Comparison of ENCODE assay signal across 8 mouse cellular contexts in genomic region chr11:104171281-104171781, GRCm38 (mm10). TPM values are rescaled to one million over a fixed set of nuclear protein-coding genes. Genes with fewer than 3 reads are reported as not detected.
DNase-seq lines count a peak whose midpoint lies in the region; ATAC-seq lines count a peak whose summit lies in the region.

No protein-coding gene starts in this region.

- ATAC-seq in CD4-positive, CD25-positive, alpha-beta regulatory T cell, adult 4 months, result no peak
- ATAC-seq in embryonic facial prominence, embryonic 14.5 days (ENCODE audit: low read depth), result no peak; the same call in 1 of the 2 replicates
- peak; percentile 49; the same call in 1 of the 2 replicates for ATAC-seq in hindbrain, embryonic 13.5 days (ENCODE audit: low FRiP score)
- peak; percentile 79 for ATAC-seq in midbrain, embryonic 13.5 days

- no peaks in the 10 kb centered on the region for H3K36me3 ChIP-seq in embryonic facial prominence, embryonic 14.5 days (ENCODE audit: control insufficient read depth, insufficient read depth, low read length)
- H3K36me3 ChIP-seq in hindbrain, embryonic 13.5 days, result no peaks in the 10 kb centered on the region
- no peaks in the 10 kb centered on the region for H3K36me3 ChIP-seq in midbrain, embryonic 13.5 days

- DNase-seq in CD4-positive, CD25-positive, alpha-beta regulatory T cell, adult 2 months (ENCODE audit: low read depth, low spot score), result peak; percentile 66
- DNase-seq in adrenal gland, postnatal 4 days (ENCODE audit: low spot score in 2 of 2), result peak; percentile 16
- DNase-seq in embryonic facial prominence, embryonic 14.5 days (ENCODE audit: low spot score), result peak; percentile 43
- DNase-seq in left cerebral cortex, adult 8-10 months (ENCODE audit: low spot score in 2 of 2), result peak; percentile 71 to 74
- peak; percentile 30 for DNase-seq in spleen, adult 12 weeks (ENCODE audit: low spot score)

- H3K27ac ChIP-seq in embryonic facial prominence, embryonic 14.5 days (replicated peaks; ENCODE audit: low read depth, low read length), result no peak overlapping the region
- no peak overlapping the region for H3K27ac ChIP-seq in hindbrain, embryonic 13.5 days
- no peak overlapping the region for H3K27ac ChIP-seq in midbrain, embryonic 13.5 days

- H3K9me3 ChIP-seq in embryonic facial prominence, embryonic 14.5 days (ENCODE audit: control insufficient read depth, low read length), result no peaks in the 10 kb centered on the region
- H3K9me3 ChIP-seq in hindbrain, embryonic 13.5 days, result no peaks in the 10 kb centered on the region
- H3K9me3 ChIP-seq in midbrain, embryonic 13.5 days, result no peaks in the 10 kb centered on the region

- H3K9ac ChIP-seq in embryonic facial prominence, embryonic 14.5 days (ENCODE audit: low read depth, low read length), result no peak overlapping the region
- H3K9ac ChIP-seq in hindbrain, embryonic 13.5 days, result peak overlapping the region; percentile 59; the same call in 1 of the 2 replicates
- H3K9ac ChIP-seq in midbrain, embryonic 13.5 days (replicated peaks), result peak overlapping the region; percentile 36; the same call in 1 of the 2 replicates

- H3K4me2 ChIP-seq in embryonic facial prominence, embryonic 14.5 days (ENCODE audit: low read depth, low read length), result no peak overlapping the region
- peak overlapping the region; percentile 40; the same call in 1 of the 2 replicates for H3K4me2 ChIP-seq in hindbrain, embryonic 13.5 days
- peak overlapping the region; percentile 17; the same call in 1 of the 2 replicates for H3K4me2 ChIP-seq in midbrain, embryonic 13.5 days (replicated peaks)

- H3K4me1 ChIP-seq in embryonic facial prominence, embryonic 14.5 days (ENCODE audit: control insufficient read depth, insufficient read depth, low read length), result no peaks in the 10 kb centered on the region
- H3K4me1 ChIP-seq in hindbrain, embryonic 13.5 days (replicated peaks), result peaks cover 2% of the 10 kb centered on the region; the same call in 1 of the 2 replicates
- H3K4me1 ChIP-seq in midbrain, embryonic 13.5 days (replicated peaks), result 0 out of 2 replicates have a peak, but pooled peaks cover 3% of the 10 kb centered on the region

- WGBS in embryonic facial prominence, embryonic 14.5 days, result 33% methylated on average over 12 of the region's 12 CpGs
- 32% methylated on average over 12 of the region's 12 CpGs for WGBS in hindbrain, embryonic 13.5 days
- WGBS in midbrain, embryonic 13.5 days, result 32% methylated on average over 12 of the region's 12 CpGs

- H3K4me3 ChIP-seq in embryonic facial prominence, embryonic 14.5 days (ENCODE audit: low read depth, low read length), result no peak overlapping the region
- H3K4me3 ChIP-seq in hindbrain, embryonic 13.5 days, result no peak overlapping the region
- H3K4me3 ChIP-seq in midbrain, embryonic 13.5 days (replicated peaks), result no peak overlapping the region

- peaks cover 3% of the 10 kb centered on the region; the same call in 1 of the 2 replicates for H3K27me3 ChIP-seq in embryonic facial prominence, embryonic 14.5 days (replicated peaks; ENCODE audit: control insufficient read depth, insufficient read depth, low read length)
- peaks cover 42% of the 10 kb centered on the region for H3K27me3 ChIP-seq in hindbrain, embryonic 13.5 days
- peaks cover 5% of the 10 kb centered on the region; the same call in 1 of the 2 replicates for H3K27me3 ChIP-seq in midbrain, embryonic 13.5 days

RNA-seq across cellular contexts. Expression of gene Sppl2c, which starts 14.8 kb away (rescaled TPM):
- not detected for polyA plus RNA-seq in CD4-positive, CD25-positive, alpha-beta regulatory T cell, adult 4 months (2017; shearing (Covaris generic))
- total RNA-seq in adrenal gland, postnatal 4 days (2021), result not detected
- not detected in 2 replicates for polyA plus RNA-seq in embryonic facial prominence, embryonic 14.5 days (2014; fragmentation: Nextera tagmentation; extraction: Ambion mirVana)
- polyA plus RNA-seq in hindbrain, embryonic 13.5 days (2015; fragmentation: Nextera tagmentation; extraction: Ambion mirVana), result not detected in 2 replicates
- not detected for total RNA-seq in left cerebral cortex, adult 8-10 months (2022)
- not detected in 2 replicates for polyA plus RNA-seq in midbrain, embryonic 13.5 days (2015; fragmentation: Nextera tagmentation; extraction: Ambion mirVana)

RNA-seq across cellular contexts. Expression of gene Crhr1, which starts 38.7 kb away (rescaled TPM):
- not detected for polyA plus RNA-seq in CD4-positive, CD25-positive, alpha-beta regulatory T cell, adult 4 months (2017; shearing (Covaris generic))
- total RNA-seq in adrenal gland, postnatal 4 days (2021), result under 1 TPM in 1 of 2 experiments, not detected in 1; 0.34 TPM
- 0.22 TPM in 1 of 2 replicates, not detected in the other for polyA plus RNA-seq in embryonic facial prominence, embryonic 14.5 days (2014; fragmentation: Nextera tagmentation; extraction: Ambion mirVana)
- 4.9 and 5.3 TPM in 2 replicates for polyA plus RNA-seq in hindbrain, embryonic 13.5 days (2015; fragmentation: Nextera tagmentation; extraction: Ambion mirVana)
- total RNA-seq in left cerebral cortex, adult 8-10 months (2022), result 10 to 100 TPM; 20.4 to 29.3 (median 23.5) TPM
- polyA plus RNA-seq in midbrain, embryonic 13.5 days (2015; fragmentation: Nextera tagmentation; extraction: Ambion mirVana), result 2.2 and 2.3 TPM in 2 replicates

RNA-seq across cellular contexts. Expression of gene Mapt, which starts 59.9 kb away (rescaled TPM):
- polyA plus RNA-seq in CD4-positive, CD25-positive, alpha-beta regulatory T cell, adult 4 months (2017; shearing (Covaris generic)), result under 1 TPM; 0.11 to 0.34 TPM
- total RNA-seq in adrenal gland, postnatal 4 days (2021), result 100 to 1,000 TPM; 105 to 107 TPM
- 26.5 and 27.2 TPM in 2 replicates for polyA plus RNA-seq in embryonic facial prominence, embryonic 14.5 days (2014; fragmentation: Nextera tagmentation; extraction: Ambion mirVana)
- 711 and 738 TPM in 2 replicates for polyA plus RNA-seq in hindbrain, embryonic 13.5 days (2015; fragmentation: Nextera tagmentation; extraction: Ambion mirVana)
- total RNA-seq in left cerebral cortex, adult 8-10 months (2022), result 100 to 1,000 TPM; 361 to 377 (median 364) TPM
- 537 and 610 TPM in 2 replicates for polyA plus RNA-seq in midbrain, embryonic 13.5 days (2015; fragmentation: Nextera tagmentation; extraction: Ambion mirVana)

Comparison
In these comparisons a context has a peak if more than half of its experiments do, and no peak if none do; other contexts are left out.
1. DNase-seq: peak in every context shown above with its lines; median percentile 72 in left cerebral cortex, adult 8-10 months; 66 in CD4-positive, CD25-positive, alpha-beta regulatory T cell, adult 2 months; 43 in embryonic facial prominence, embryonic 14.5 days; 30 in spleen, adult 12 weeks; 16 in adrenal gland, postnatal 4 days.
2. ATAC-seq: peak in hindbrain, embryonic 13.5 days (single experiment) and midbrain, embryonic 13.5 days (single experiment); none in CD4-positive, CD25-positive, alpha-beta regulatory T cell, adult 4 months (single experiment) and embryonic facial prominence, embryonic 14.5 days (single experiment).
3. RNA of gene Mapt, which starts 59.9 kb away (polyA plus RNA-seq): 711 to 738 TPM in hindbrain, embryonic 13.5 days, 537 to 610 TPM in midbrain, embryonic 13.5 days and 26.5 to 27.2 TPM in embryonic facial prominence, embryonic 14.5 days; 0.11 to 0.34 TPM in CD4-positive, CD25-positive, alpha-beta regulatory T cell, adult 4 months; every median in the first group is over 10 times any median in the second.